Mouse (Mus musculus) brain, embryonic 14.5 days (tissue): ENCODE results near the gene Elavl3.

Experiments
- CTCF ChIP-seq: fragments of 200-500 bp; IDR thresholded peaks from 2 replicates; pipeline ENCODE4 v1.5.1; 2012; ENCODE audit warnings: inconsistent platforms, mild to moderate bottlenecking, moderate library complexity, borderline replicate concordance; ENCODE audit not compliant: insufficient read depth, insufficient read length; ENCODE audit errors: extremely low read depth
- POLR2A ChIP-seq: fragments of 200-500 bp; IDR thresholded peaks from 2 replicates; pipeline ENCODE4 v1.6.1; 2012; ENCODE audit warnings: mild to moderate bottlenecking, inconsistent platforms, borderline replicate concordance; ENCODE audit not compliant: poor library complexity, insufficient read depth, insufficient read length, severe bottlenecking; ENCODE audit errors: extremely low read depth

DNA sequence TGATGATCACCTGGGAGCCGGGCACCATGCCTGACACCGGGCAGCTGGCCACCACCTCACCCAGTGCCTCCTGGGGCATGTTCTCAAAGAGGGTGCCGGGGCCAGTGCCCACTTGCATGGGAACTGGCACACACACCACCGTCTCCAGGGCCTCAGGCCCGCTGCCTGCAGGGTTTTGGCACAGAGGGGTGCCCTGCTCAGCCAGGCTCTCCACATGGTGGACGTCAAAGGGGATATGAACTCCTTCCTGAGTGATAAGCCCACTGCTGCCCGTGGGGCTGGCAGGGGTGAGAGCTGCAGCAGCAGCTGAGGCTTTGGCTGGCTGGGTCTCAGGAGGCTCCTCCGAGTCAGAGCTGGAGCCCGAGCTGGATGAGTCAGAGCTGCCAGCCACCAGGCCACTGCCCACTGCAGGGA lies 6.2 kb upstream of the Elavl3 start:
- TF ChIP-seq POLR2A (no peak), CTCF (no peak)
